Mouse (Mus musculus) testis, adult 2 months (tissue): ENCODE measurements around the gene Casp7.

Source experiments
- CTCF ChIP-seq: fragments of 200-500 bp; IDR thresholded peaks from 2 replicates; pipeline ENCODE4 v1.5.1; 2012; ENCODE audit warnings: low read depth, mild to moderate bottlenecking, inconsistent platforms, low read length, moderate library complexity; ENCODE audit not compliant: control insufficient read depth, insufficient read depth, insufficient replicate concordance
- POLR2A ChIP-seq: fragments of 200-500 bp; IDR thresholded peaks from 2 replicates; pipeline ENCODE4 v1.6.1; 2012; ENCODE audit warnings: low read depth, mild to moderate bottlenecking, inconsistent platforms, low read length, moderate library complexity; ENCODE audit not compliant: control insufficient read depth

DNA sequence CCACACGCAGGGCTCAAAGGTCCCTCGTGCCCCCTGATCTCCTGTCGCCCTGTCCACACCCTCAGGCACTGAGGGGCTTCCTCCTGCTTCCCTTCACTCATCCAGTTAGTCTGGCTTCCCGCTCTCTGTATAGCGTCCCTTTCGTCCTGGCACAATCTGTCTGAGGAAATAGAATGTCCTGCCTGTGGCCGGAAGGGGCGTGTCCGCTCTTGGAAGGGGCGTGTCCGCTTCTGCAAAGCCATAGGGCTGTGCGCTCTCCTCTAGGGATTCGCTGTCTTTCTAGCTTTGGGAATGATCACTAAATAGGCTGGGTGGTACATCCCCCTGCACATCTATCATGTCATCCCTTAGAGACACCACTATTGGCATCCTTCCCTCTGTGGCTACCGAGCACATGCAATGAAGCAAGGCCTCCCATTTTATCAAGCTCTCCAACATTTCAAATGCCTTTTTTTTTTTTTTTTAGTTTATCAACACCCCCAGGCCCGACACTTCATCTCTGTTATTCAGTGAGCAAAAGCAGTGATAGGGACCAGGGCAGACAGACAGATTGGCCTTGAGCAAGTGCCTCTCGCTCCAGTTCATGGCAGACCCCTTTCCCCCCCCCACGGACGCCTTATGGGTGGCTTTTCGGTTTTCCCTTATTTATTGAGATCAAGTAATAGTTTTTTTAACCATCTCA is 78.1 kb downstream of the Casp7 start:
- TF ChIP-seq POLR2A (no peak), CTCF (no peak)
